Mouse (Mus musculus) liver, adult 2 months (tissue): ENCODE data around the gene Pcnx3.

Experiments used
- CTCF ChIP-seq: fragments of 200-500 bp; IDR thresholded peaks from 2 replicates; pipeline ENCODE4 v1.5.1; 2011; ENCODE audit warnings: low read depth, low read length, control low read depth
- POLR2A ChIP-seq: fragments of 200-500 bp; IDR thresholded peaks from 2 replicates; pipeline ENCODE4 v1.6.1; 2011; ENCODE audit warnings: low read length, control low read depth; ENCODE audit not compliant: insufficient read depth; ENCODE audit errors: extremely low read depth

DNA sequence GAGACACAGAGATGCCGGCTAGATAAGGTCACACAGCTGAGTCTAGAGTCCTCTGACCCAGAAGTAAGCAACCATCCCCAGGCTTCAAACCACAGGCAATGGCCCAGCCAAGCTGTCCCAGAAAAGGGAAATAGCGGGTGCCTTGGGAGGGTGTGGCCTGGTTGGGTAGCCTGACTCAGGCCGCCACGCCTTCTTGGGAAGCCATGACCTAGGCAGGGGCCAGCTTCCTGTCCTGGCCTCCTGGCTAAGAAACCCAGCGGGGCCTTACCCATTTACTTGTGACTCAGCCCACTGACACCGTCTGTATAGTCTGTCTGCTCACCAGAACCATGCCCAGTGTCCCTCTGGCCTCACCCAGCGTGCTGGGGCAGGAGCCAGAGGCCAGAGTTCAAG, 35.8 kb upstream of the Pcnx3 start:
- TF ChIP-seq POLR2A (no peak), CTCF (no peak)
